Mouse (Mus musculus) heart, embryonic 14.5 days (tissue): ENCODE results near the gene Gm10985. TPM values are rescaled to one million over a fixed set of nuclear protein-coding genes. Genes with fewer than 3 reads are reported as not detected.

ENCODE experiments used
- ATAC-seq: fragments of 200-750 bp; cut with Nextera tagmentation; 2 replicates; pipeline ENCODE4 v1.8.0; 2017; ENCODE audit warnings: low read depth, moderate TSS enrichment; ENCODE audit not compliant: insufficient number of reproducible peaks, insufficient read depth, low FRiP score
- H3K27ac ChIP-seq, 2 experiments: fragments of 200-500 bp in 1 of 2; fragments of 300-500 bp in 1 of 2; sonication (generic) in 1 of 2; replicated peaks in 1 of 2; 2 replicates each; pipeline ENCODE4 v1.5.1; 2012 to 2014; ENCODE audit warnings: low read depth in 2 of 2, low read length in 2 of 2, control low read depth in 1 of 2, mild to moderate bottlenecking in 1 of 2, mixed read lengths in 1 of 2; ENCODE audit not compliant: control insufficient read depth in 1 of 2, insufficient read depth in 1 of 2
- H3K27me3 ChIP-seq: fragments of 300-500 bp; sonication (generic); 2 replicates; pipeline ENCODE4 v1.6.1; 2014; ENCODE audit warnings: mild to moderate bottlenecking, low read length, control low read depth; ENCODE audit not compliant: control insufficient read depth, insufficient read depth
- H3K36me3 ChIP-seq: fragments of 300-500 bp; sonication (generic); 2 replicates; pipeline ENCODE4 v1.6.1; 2014; ENCODE audit warnings: mild to moderate bottlenecking, control low read depth, low read length, mixed read lengths; ENCODE audit not compliant: control insufficient read depth, insufficient read depth
- H3K4me1 ChIP-seq, 2 experiments: fragments of 200-500 bp in 1 of 2; fragments of 300-500 bp in 1 of 2; sonication (generic) in 1 of 2; 2 replicates each; pipeline ENCODE4 v1.6.1; 2012 to 2014; ENCODE audit warnings: low read length in 2 of 2, control low read depth in 1 of 2, mixed read lengths in 1 of 2; ENCODE audit not compliant: control insufficient read depth in 2 of 2, insufficient read depth in 2 of 2
- H3K4me2 ChIP-seq: fragments of 300-500 bp; sonication (generic); 2 replicates; pipeline ENCODE4 v1.6.1; 2014; ENCODE audit warnings: mild to moderate bottlenecking, low read length
- H3K4me3 ChIP-seq, 2 experiments: fragments of 200-500 bp in 1 of 2; fragments of 300-500 bp in 1 of 2; sonication (generic) in 1 of 2; 2 replicates each; pipeline ENCODE4 v1.5.1; 2012 to 2014; ENCODE audit warnings: low read length in 2 of 2, mild to moderate bottlenecking in 2 of 2, control low read depth in 1 of 2, low read depth in 1 of 2, moderate library complexity in 1 of 2; ENCODE audit not compliant: control insufficient read depth in 1 of 2, insufficient read depth in 1 of 2
- H3K9ac ChIP-seq: fragments of 300-500 bp; sonication (generic); 2 replicates; pipeline ENCODE4 v1.6.1; 2014; ENCODE audit warnings: mild to moderate bottlenecking, low read length
- H3K9me3 ChIP-seq: fragments of 300-500 bp; sonication (generic); 2 replicates; pipeline ENCODE4 v1.6.1; 2016; ENCODE audit warnings: low read length, control low read depth; ENCODE audit not compliant: control insufficient read depth
- WGBS: fragments of 180-500 bp; shearing (Covaris S2); extraction: QIAGEN DNeasy Blood & Tissue Kit; methylation state at CpG from one replicate; pipeline ENCODE4 v1.1.7; 2014; 5-methylcytosine and 5-hydroxymethylcytosine counted together
- polyA plus RNA-seq: library from polyadenylated mRNA; unstranded; fragments of >200 nt; fragmentation: Nextera tagmentation; extraction: Ambion mirVana; gene quantifications from 2 replicates; pipeline ENCODE4 v1.2.1, GENCODE M21; 2014

Gene Gm10985
- not detected in 2 replicates for polyA plus RNA-seq

- H3K4me2 ChIP-seq, result no peak within 1 kb of the TSS
- ATAC-seq, result no peak
These were observed at the start of gene Gm10985 for GRCm38 (mm10) chr3:53844786-53845185. Gene Gm10985 (plus strand): TSS chr3:53845086.

GRCm38 (mm10) chr3:53796933-53797332 is 48.0 kb upstream of the Gm10985 start:
- WGBS, result 81% methylated on average over 1 of the region's 1 CpGs
- Histone ChIP-seq H3K9me3 (no peaks in the 10 kb centered on the region), H3K27me3 (no peaks in the 10 kb centered on the region), H3K4me2 (no peak overlapping the region), H3K9ac (no peak overlapping the region), H3K27ac (no peak overlapping the region), H3K4me3 (no peak overlapping the region), H3K4me1 (no peaks in the 10 kb centered on the region), H3K36me3 (no peaks in the 10 kb centered on the region)
- no peak for ATAC-seq

More at GRCm38 (mm10) chr3:53844786-53845185, at the start of gene Gm10985:
- no peak within 1 kb of the TSS for H3K9ac ChIP-seq
- no peak within 1 kb of the TSS for H3K4me3 ChIP-seq
- H3K9me3 ChIP-seq, result no peaks in the 10 kb centered on the region
- H3K4me1 ChIP-seq, result no peaks in the 10 kb centered on the region
- H3K27ac ChIP-seq, result no peak within 1 kb of the TSS
- H3K27me3 ChIP-seq, result no peaks in the 10 kb centered on the region
- WGBS, result 74% methylated on average over 2 of the region's 2 CpGs
- no peaks in the 10 kb centered on the region for H3K36me3 ChIP-seq

DNA sequence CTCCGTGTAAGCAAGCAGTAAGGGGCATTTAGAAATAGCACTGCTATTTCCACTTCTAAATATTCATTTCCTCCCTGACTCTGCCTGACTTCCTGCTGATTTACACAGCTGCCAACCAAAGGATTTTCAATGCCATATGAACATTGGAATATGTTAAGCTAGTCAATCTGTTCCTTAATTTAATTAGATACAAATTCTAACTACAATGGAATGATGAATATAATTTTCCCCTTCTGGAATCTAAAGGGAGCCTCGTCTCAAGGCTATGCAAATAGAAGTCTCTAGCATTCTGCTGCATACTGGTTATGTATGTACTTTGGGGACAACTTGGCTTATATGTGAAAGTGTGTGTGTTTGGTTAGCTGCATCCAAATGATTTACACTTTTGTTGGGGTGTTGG is 45.2 kb upstream of the Gm10985 start:
- Histone ChIP-seq H3K9ac (no peak overlapping the region), H3K4me3 (no peak overlapping the region), H3K36me3 (no peaks in the 10 kb centered on the region), H3K27me3 (no peaks in the 10 kb centered on the region), H3K4me2 (no peak overlapping the region), H3K4me1 (no peaks in the 10 kb centered on the region), H3K27ac (no peak overlapping the region), H3K9me3 (no peaks in the 10 kb centered on the region)
- ATAC-seq, result no peak
- WGBS, result 60% methylated on average over 2 of the region's 2 CpGs

DNA sequence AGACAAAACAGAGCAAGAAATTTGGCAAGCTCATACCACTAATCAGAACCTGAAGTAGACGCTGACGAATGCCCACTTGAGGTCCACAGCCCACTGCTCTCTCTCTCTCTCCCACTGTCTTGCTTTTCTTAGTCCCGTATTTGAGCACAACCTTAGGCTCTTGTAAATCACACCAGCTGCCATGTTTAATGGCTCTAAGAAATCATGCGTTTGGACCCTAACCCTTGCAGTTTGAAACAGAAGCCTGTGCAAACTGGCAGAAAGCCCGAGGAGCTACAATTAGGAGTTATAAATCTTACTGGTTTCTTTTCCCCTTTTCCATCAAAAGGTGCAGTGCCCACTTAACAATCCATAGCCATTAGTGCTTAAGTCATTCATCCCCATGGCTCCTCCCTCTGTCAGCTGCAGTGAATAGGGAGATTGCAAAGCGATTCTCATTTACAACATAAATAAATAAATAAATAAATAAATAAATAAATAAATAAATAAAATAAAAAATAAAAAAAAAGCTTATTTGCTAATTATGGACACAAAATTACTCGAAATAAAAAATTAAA is 31.4 kb upstream of the Gm10985 start:
- H3K9me3 ChIP-seq, result no peaks in the 10 kb centered on the region
- H3K4me2 ChIP-seq, result no peak overlapping the region
- no peak overlapping the region for H3K4me3 ChIP-seq
- no peaks in the 10 kb centered on the region for H3K36me3 ChIP-seq
- no peak for ATAC-seq
- no peak overlapping the region for H3K9ac ChIP-seq
- 57% methylated on average over 7 of the region's 7 CpGs for WGBS
- H3K27me3 ChIP-seq, result no peaks in the 10 kb centered on the region
- H3K27ac ChIP-seq, result no peak overlapping the region
- H3K4me1 ChIP-seq, result no peaks in the 10 kb centered on the region

GRCm38 (mm10) chr3:53834238-53834637 is 10.6 kb upstream of the Gm10985 start:
- no peak overlapping the region for H3K27ac ChIP-seq
- no peaks in the 10 kb centered on the region for H3K27me3 ChIP-seq
- WGBS, result 65% methylated on average over 2 of the region's 2 CpGs
- H3K4me1 ChIP-seq, result no peaks in the 10 kb centered on the region
- H3K4me3 ChIP-seq, result no peak overlapping the region
- H3K9me3 ChIP-seq, result no peaks in the 10 kb centered on the region
- H3K9ac ChIP-seq, result no peak overlapping the region
- H3K4me2 ChIP-seq, result no peak overlapping the region
- H3K36me3 ChIP-seq, result no peaks in the 10 kb centered on the region
- ATAC-seq, result no peak

- H3K9ac ChIP-seq, result no peak overlapping the region
- no peak overlapping the region for H3K27ac ChIP-seq
- H3K4me3 ChIP-seq, result no peak overlapping the region
- no peak overlapping the region for H3K4me2 ChIP-seq
- no peaks in the 10 kb centered on the region for H3K4me1 ChIP-seq
- no peak for ATAC-seq
- no peaks in the 10 kb centered on the region for H3K36me3 ChIP-seq
- H3K27me3 ChIP-seq, result no peaks in the 10 kb centered on the region
- no peaks in the 10 kb centered on the region for H3K9me3 ChIP-seq
- 67% methylated on average over 7 of the region's 7 CpGs for WGBS
These were observed 1.5 kb downstream of the Gm10985 start for GRCm38 (mm10) chr3:53846206-53846928.

DNA sequence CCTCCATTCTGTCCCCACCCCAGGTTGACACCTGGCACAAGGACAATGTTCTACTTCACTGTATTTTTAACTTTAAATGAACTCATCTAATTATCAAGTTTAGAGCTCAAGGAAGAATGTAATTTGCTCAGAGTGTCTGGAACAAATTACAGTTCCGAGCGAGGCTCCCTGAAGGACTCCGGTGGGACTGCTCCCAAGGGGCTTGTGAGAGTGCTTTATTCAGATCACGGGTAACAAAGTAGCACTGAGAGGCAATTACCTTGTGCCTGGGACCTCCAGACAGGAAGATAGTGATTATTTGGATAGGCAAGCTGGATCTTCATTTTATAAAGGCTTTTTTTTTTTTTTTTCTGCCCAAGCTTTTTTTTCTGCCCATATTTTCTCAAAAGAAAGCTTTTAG is 2.8 kb downstream of the Gm10985 start:
- H3K9me3 ChIP-seq, result no peaks in the 10 kb centered on the region
- no peak for ATAC-seq
- no peak overlapping the region for H3K27ac ChIP-seq
- H3K9ac ChIP-seq, result no peak overlapping the region
- H3K27me3 ChIP-seq, result no peaks in the 10 kb centered on the region
- WGBS, result 70% methylated on average over 4 of the region's 4 CpGs
- H3K4me2 ChIP-seq, result no peak overlapping the region
- H3K4me3 ChIP-seq, result no peak overlapping the region
- no peaks in the 10 kb centered on the region for H3K36me3 ChIP-seq
- no peaks in the 10 kb centered on the region for H3K4me1 ChIP-seq

GRCm38 (mm10) chr3:53848262-53848661 is 3.4 kb downstream of the Gm10985 start:
- no peak overlapping the region for H3K4me2 ChIP-seq
- no peak overlapping the region for H3K4me3 ChIP-seq
- H3K27me3 ChIP-seq, result no peaks in the 10 kb centered on the region
- no peak overlapping the region for H3K9ac ChIP-seq
- no peaks in the 10 kb centered on the region for H3K9me3 ChIP-seq
- no peaks in the 10 kb centered on the region for H3K4me1 ChIP-seq
- H3K27ac ChIP-seq, result no peak overlapping the region
- ATAC-seq, result no peak
- H3K36me3 ChIP-seq, result no peaks in the 10 kb centered on the region
- WGBS, result 74% methylated on average over 11 of the region's 11 CpGs
